Mouse (Mus musculus) midbrain, embryonic 10.5 days (tissue): ENCODE measurements around the gene Spint1. TPM values are rescaled to one million over a fixed set of nuclear protein-coding genes. Genes with fewer than 3 reads are reported as not detected.

Source experiments
- DNase-seq: peaks from one replicate; pipeline ENCODE4 v3.0.0-alpha.2; 2017; ENCODE audit warnings: low spot score
- H3K27ac ChIP-seq: fragments of 300-500 bp; sonication (generic); replicated peaks from 2 replicates; pipeline ENCODE4 v1.5.1; 2016; ENCODE audit warnings: mild to moderate bottlenecking
- H3K27me3 ChIP-seq: fragments of 300-500 bp; sonication (generic); 2 replicates; pipeline ENCODE4 v1.6.1; 2016; ENCODE audit warnings: low read depth, mild to moderate bottlenecking; ENCODE audit not compliant: poor library complexity, severe bottlenecking
- H3K36me3 ChIP-seq: fragments of 300-500 bp; sonication (generic); 2 replicates; pipeline ENCODE4 v1.6.1; 2016; ENCODE audit warnings: mild to moderate bottlenecking, moderate library complexity
- H3K4me1 ChIP-seq: fragments of 300-500 bp; sonication (generic); 2 replicates; pipeline ENCODE4 v1.6.1; 2016
- H3K4me3 ChIP-seq: fragments of 300-500 bp; sonication (generic); 2 replicates; pipeline ENCODE4 v1.5.1; 2016; ENCODE audit warnings: mild to moderate bottlenecking, moderate library complexity
- H3K9me3 ChIP-seq: fragments of 300-500 bp; sonication (generic); replicated peaks from 2 replicates; pipeline ENCODE4 v1.6.1; 2016; ENCODE audit warnings: mild to moderate bottlenecking
- WGBS: fragments of 180-500 bp; shearing (Covaris S2); methylation state at CpG from one replicate; pipeline ENCODE4 v1.1.7; 2016; 5-methylcytosine and 5-hydroxymethylcytosine counted together
- polyA plus RNA-seq: library from polyadenylated mRNA; unstranded; fragments of >200 nt; fragmentation: Nextera tagmentation; extraction: Ambion mirVana; gene quantifications from 2 replicates; pipeline ENCODE4 v1.2.1, GENCODE M21; 2016

Gene Spint1
- 1.9 and 2.4 TPM in 2 replicates for polyA plus RNA-seq

DNA sequence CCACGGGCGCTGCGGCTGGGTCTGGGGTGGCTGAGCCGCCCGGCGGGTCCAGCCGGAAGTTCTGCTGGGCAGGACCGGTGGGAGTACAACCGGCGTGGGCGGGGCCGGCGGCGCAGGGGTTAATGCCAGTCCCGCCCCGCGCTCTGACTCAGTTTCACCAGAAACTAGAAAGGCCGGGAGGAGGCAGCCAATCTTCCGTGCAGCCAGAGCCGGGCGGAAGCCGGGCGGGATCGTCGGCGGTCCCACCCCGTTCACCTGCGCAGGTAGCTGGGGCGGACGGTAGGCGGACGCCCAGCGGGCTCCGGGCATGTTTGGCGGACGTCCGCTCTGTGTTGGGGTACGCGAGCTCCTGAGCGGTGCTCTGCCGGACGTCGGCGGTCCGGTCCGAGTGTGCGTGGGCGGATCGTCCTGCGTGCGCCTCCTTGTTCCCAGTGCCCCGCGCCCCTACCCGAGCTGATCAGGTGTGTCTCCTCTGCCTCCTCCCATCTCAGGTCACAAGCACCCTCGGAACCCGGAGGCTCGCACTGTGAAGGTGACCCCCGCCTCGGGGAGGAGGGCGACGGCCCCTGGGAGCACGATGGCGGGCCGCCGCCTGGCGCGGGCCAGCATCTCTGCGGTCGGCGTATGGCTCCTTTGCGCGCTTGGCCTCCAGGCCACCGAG is at the start of gene Spint1:
Gene Spint1 (plus strand): TSS at position 153 of the 661 bp plus-strand sequence.
- peaks cover 77% of the 10 kb centered on the region for H3K27me3 ChIP-seq
- under 1% methylated on average over 73 of the region's 73 CpGs for WGBS
- peak; percentile 24 for DNase-seq

DNA sequence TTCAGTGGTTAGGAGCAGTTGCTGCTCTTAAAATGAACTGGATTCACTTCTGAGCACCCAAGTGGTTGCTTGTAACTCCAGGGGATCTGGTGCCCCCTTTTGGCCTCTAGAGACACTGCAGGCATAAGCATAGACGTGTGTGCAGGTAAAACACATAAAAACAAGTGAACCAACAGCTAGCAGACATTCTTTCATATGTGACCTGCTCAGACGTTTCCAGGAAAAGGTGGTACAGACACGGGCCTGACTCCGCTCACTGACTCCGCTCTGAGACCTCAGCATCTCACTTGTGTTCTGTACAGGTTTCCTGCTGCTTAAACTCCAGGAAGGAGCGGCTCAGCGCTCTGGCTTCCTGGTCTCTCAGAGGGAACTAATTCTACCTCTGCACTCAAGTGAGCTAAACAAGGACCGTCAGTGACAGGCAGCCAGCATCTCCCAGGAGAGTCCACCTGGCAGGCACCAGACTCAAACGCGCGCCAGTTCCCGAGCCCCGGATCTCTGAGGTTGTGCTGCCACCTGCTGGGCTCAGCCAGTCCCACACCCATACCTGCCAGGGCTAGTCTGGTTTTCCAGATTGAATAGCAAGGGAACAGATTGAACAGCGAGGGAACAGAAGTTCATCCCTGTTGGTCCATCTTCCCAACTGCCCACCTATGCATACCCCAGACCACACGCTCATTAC is 48.0 kb upstream of the Spint1 start:
- Histone ChIP-seq H3K9me3 (no peaks in the 10 kb centered on the region), H3K4me3 (peak overlapping the region; percentile 47), H3K36me3 (peaks cover 19% of the 10 kb centered on the region), H3K4me1 (peaks cover 9% of the 10 kb centered on the region), H3K27me3 (no peaks in the 10 kb centered on the region), H3K27ac (no peak overlapping the region)
- 9% methylated on average over 15 of the region's 15 CpGs for WGBS
- peak; percentile 82 for DNase-seq

More for the DNA sequence above, at the start of gene Spint1:
- Histone ChIP-seq H3K27ac (peak within 1 kb of the TSS; percentile 42; the same call in 1 of the 2 replicates), H3K9me3 (no peaks in the 10 kb centered on the region), H3K36me3 (no peaks in the 10 kb centered on the region), H3K4me1 (peaks cover 15% of the 10 kb centered on the region), H3K4me3 (peak within 1 kb of the TSS; percentile 57)

DNA sequence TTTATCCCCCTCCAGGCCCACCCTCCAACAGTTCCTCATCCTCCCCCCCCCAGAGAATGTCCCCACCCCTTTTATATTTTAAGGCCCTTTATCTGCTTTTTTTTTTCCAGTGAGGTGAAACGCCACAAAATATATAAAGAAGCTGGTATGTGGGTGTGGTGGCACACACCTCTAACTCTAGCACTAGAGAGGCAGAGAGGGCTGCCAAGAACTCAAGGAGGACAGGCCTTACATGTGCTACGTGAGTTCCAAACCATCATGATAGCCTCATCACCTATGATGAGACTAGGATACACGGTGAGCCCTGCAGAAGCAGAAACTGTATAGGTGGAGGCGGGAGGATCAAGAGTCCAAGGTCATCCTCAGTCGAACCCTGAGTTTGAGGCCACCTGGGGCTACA is 46.2 kb upstream of the Spint1 start:
- no peak for DNase-seq
- 87% methylated on average over 5 of the region's 5 CpGs for WGBS
- peaks cover 11% of the 10 kb centered on the region for H3K4me1 ChIP-seq
- H3K4me3 ChIP-seq: no peak overlapping the region
- H3K9me3 ChIP-seq: no peaks in the 10 kb centered on the region
- no peaks in the 10 kb centered on the region for H3K27me3 ChIP-seq
- H3K27ac ChIP-seq: no peak overlapping the region
- H3K36me3 ChIP-seq: 0 out of 2 replicates have a peak, but pooled peaks cover 3% of the 10 kb centered on the region

DNA sequence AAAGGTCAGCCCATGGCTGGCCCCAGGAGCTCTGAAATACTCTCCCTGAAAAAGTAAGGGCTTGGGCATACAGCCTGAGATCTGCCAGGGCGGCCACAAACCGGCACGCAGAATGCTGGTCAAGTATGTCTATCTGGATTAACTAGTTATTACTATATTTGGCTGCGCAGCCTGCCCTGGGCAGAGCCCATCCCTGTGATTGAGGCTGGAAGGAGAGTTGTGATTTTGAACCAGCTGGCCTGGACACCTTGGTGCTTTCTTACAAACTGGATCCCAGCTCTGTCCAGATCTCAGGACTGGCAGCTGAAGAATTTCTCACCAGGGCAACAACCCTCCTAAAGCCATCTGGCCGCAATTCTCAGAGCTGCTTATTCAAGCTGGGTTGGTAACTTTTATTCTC is 43.0 kb upstream of the Spint1 start:
- 87% methylated on average over 5 of the region's 5 CpGs for WGBS
- H3K27ac ChIP-seq: no peak overlapping the region
- H3K27me3 ChIP-seq: no peaks in the 10 kb centered on the region
- H3K4me1 ChIP-seq: peaks cover 28% of the 10 kb centered on the region
- H3K4me3 ChIP-seq: no peak overlapping the region
- DNase-seq: no peak
- no peaks in the 10 kb centered on the region for H3K36me3 ChIP-seq
- H3K9me3 ChIP-seq: no peaks in the 10 kb centered on the region

DNA sequence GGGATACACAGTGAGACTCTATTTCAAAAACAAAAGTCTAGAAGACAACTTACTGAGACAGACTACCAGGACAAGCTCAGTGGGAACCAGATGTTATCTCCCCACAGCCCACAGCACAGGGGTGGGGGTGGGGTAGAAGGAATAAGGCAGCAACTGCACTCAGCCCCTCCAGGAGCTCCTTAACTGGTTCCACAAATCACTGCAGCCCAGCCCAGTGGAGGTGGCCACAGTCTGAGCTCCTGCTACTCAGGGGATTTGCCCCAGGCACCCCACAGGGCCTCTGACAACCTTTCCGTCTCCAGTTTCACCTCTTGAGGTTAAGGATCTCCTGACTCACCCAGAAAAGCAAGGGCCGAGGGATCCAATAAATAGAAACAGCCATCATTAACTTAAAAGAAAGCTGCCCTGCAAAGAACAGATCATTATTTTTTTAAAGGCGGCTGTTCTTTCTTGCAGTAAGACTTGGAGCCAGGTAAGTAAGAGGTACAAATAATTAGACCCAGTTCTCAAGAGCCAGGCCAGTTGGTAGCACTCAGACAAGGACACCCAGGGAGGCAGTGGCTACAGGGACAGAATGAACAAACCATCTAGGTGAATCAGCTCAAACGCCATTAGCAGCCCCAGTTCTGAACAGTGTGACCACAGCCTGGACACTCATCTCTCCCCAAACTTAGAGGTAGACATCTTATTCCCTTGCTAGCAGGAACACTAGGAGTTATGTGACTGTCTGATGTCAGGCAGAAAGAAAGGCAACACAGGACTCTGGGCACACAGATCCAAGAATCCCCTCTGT is 40.6 kb upstream of the Spint1 start:
- no peak overlapping the region for H3K27ac ChIP-seq
- no peaks in the 10 kb centered on the region for H3K27me3 ChIP-seq
- H3K4me1 ChIP-seq: peaks cover 26% of the 10 kb centered on the region
- no peak overlapping the region for H3K4me3 ChIP-seq
- H3K36me3 ChIP-seq: no peaks in the 10 kb centered on the region
- no peaks in the 10 kb centered on the region for H3K9me3 ChIP-seq
- WGBS: 30% methylated on average over 4 of the region's 4 CpGs
- no peak for DNase-seq

DNA sequence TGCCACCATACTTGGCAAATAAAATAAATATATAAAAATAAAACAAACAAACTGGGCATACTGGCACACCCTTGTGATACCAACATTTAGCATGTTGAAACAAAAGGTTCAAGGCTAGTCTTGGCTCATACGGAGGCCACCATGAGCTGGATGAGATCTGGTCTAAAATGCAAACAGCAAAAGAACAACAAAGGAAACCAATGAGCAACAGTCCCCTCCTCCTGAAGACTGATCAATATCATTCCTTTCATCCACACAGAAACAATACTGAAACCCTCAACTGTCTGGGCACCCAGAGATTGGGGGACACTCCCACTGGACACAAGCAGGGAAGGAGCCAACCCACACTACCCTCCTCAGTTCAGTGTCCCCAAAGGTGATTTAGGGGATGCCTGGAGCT is 39.7 kb upstream of the Spint1 start:
- H3K27me3 ChIP-seq: no peaks in the 10 kb centered on the region
- H3K36me3 ChIP-seq: no peaks in the 10 kb centered on the region
- 0 out of 2 replicates have a peak overlapping the region, but pooled peaks have one; percentile 24 for H3K27ac ChIP-seq
- H3K9me3 ChIP-seq: no peaks in the 10 kb centered on the region
- H3K4me3 ChIP-seq: no peak overlapping the region
- WGBS: 82% methylated on average over 1 of the region's 1 CpGs
- H3K4me1 ChIP-seq: peaks cover 26% of the 10 kb centered on the region
- DNase-seq: no peak

- no peak for DNase-seq
- Histone ChIP-seq H3K9me3 (no peaks in the 10 kb centered on the region), H3K36me3 (no peaks in the 10 kb centered on the region), H3K27me3 (no peaks in the 10 kb centered on the region), H3K4me1 (peaks cover 26% of the 10 kb centered on the region), H3K4me3 (no peak overlapping the region), H3K27ac (0 out of 2 replicates have a peak overlapping the region, but pooled peaks have one; percentile 24)
- 18% methylated on average over 1 of the region's 1 CpGs for WGBS
Observed at GRCm38 (mm10) chr2:119198049-119198448, 39.1 kb upstream of the Spint1 start.

DNA sequence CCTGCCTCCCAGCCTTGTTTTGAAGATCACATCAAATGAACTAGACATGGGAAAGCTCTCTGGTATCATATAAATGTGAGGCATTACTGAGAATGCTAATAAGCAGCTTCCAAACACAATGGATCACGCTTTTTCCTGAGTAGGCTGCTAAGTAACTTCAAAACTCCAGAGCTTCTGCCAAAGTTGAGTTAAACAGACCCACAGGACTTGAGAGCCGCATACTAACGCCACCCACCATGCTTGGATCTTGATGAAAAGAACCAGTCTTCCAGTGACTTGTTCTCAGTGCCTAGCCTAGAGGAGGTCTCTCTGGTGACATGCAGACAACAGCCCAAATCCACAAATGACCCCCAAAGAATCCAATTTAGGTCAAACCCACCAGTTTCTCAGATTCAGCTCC is 38.2 kb upstream of the Spint1 start:
- H3K27ac ChIP-seq: no peak overlapping the region
- H3K4me3 ChIP-seq: no peak overlapping the region
- DNase-seq: no peak
- no peaks in the 10 kb centered on the region for H3K27me3 ChIP-seq
- H3K36me3 ChIP-seq: no peaks in the 10 kb centered on the region
- peaks cover 26% of the 10 kb centered on the region for H3K4me1 ChIP-seq
- 54% methylated on average over 3 of the region's 3 CpGs for WGBS
- H3K9me3 ChIP-seq: no peaks in the 10 kb centered on the region

DNA sequence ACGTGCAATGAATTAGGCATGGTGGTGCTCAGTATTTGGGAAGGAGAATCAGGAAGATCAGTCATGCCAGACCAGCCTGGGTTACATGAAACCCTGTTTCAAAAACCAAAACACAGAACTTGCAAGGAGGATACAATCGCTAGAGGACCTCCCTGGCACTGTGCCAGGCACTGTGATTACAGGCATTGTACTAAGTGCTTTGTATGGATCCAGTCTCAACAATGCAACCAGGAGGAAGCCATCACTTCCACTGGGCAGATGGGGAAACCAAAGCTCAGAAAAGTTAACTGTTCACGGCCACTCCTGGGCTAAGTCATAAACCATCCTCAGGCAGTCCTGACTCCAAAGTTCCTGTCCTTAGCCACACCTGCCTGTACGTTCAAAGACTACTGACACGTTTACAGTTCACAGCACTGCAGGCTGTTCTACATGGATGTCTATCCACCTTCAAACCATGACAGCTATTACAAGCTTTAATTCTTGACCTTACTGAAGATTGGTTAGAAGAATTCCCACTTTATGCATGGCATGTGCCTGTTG is 34.2 kb upstream of the Spint1 start:
- no peak for DNase-seq

DNA sequence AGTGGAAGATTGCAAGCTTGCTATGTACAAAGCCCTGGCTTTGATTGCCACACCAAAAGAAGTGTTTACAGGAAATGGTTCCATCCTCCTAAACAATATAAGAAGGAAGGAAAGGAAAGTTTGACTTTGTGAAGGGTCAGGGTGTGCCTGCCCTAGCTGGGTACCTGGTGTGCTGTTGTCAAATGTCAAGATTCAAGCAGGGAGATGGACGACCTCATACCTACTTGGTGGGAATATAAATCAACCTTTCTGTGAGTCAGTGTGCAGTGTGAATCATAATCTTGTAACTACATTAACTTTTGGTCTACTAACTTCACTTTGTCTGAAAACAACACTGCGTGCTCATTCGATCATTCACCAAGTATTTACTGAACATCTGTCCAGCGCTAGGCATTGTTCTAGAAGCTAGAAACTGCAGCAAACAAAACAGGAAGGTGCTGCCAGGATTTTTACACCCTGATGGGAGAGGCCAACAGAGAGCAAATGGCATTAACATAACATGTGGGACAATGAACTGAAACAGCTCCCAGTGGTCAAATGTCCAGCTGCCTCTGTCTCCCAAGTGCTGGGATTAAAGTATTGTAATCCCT is 33.2 kb upstream of the Spint1 start:
- no peak for DNase-seq
- Histone ChIP-seq H3K4me3 (no peak overlapping the region), H3K4me1 (peaks cover 23% of the 10 kb centered on the region), H3K36me3 (no peaks in the 10 kb centered on the region), H3K27ac (no peak overlapping the region), H3K27me3 (no peaks in the 10 kb centered on the region), H3K9me3 (no peaks in the 10 kb centered on the region)
- WGBS: 80% methylated on average over 4 of the region's 4 CpGs

More for the DNA sequence above, 34.2 kb upstream of the Spint1 start:
- Histone ChIP-seq H3K36me3 (no peaks in the 10 kb centered on the region), H3K9me3 (no peaks in the 10 kb centered on the region), H3K4me3 (no peak overlapping the region), H3K27me3 (no peaks in the 10 kb centered on the region), H3K27ac (no peak overlapping the region), H3K4me1 (peaks cover 29% of the 10 kb centered on the region)
- WGBS: 88% methylated on average over 5 of the region's 5 CpGs

DNA sequence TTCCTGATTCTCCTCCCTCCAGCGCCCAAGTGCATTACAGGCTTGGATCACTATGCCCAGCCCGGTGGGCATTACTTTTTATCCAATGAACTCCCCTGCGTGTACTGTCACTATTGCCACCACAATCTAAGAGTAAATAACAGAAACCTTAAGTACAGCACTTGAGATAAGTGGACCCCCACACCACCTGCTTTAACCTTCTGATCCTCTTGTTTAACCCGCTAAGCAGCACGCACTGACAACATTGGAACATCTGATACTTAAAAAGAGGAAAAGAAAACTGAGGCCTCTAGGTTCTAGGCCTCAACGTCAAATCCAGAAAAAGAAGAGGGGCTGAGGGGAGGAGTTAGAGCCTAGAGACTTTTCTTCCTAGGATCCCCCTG is 29.2 kb upstream of the Spint1 start:
- peak overlapping the region; percentile 92 for H3K27ac ChIP-seq
- peaks cover 27% of the 10 kb centered on the region for H3K36me3 ChIP-seq
- DNase-seq: no peak
- peaks cover 31% of the 10 kb centered on the region for H3K4me1 ChIP-seq
- H3K9me3 ChIP-seq: no peaks in the 10 kb centered on the region
- no peaks in the 10 kb centered on the region for H3K27me3 ChIP-seq
- H3K4me3 ChIP-seq: peak overlapping the region; percentile 80
- WGBS: 30% methylated on average over 6 of the region's 6 CpGs
